ENCODE assay signal across 11 mouse cellular contexts in the genomic region with DNA sequence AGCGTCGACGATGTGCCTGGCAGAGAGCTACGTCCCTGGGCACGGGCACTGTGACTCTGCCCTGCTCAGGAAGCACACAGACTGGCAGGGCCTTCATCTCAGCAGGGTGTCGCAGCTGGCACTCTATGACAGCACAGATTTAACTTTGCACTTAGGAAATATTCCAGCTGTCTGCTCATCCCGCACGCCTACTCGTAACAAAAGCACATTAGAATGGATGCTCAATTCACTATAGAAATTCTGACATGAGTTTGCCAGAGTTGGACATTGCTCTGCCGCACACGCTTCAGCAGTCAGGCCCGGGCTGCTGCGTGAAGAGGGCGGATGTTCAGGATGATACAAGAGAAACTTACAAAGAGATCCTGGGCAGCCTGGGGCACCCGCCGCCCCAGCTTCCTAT. TPM values are rescaled to one million over a fixed set of nuclear protein-coding genes. Genes with fewer than 3 reads are reported as not detected.
A peak's percentile ranks its signal among the peaks of the same experiment; 100 is the strongest.
DNase-seq lines count a peak whose midpoint lies in the region; ATAC-seq lines count a peak whose summit lies in the region.
"Had no signal": no experiment of that assay in that cellular context is flagged by ENCODE, and none has a peak within 500 bp of the region (broad histone marks: within the 10 kb centered on the region; RNA-seq: fewer than 3 reads in every experiment).

No protein-coding gene starts in this region.

- no peaks in the 10 kb centered on the region for H3K9me3 ChIP-seq in forebrain, embryonic 12.5 days
- no peaks in the 10 kb centered on the region for H3K9me3 ChIP-seq in forebrain, embryonic 10.5 days
- H3K9me3 ChIP-seq: neural tube, embryonic 12.5 days had no signal

- H3K27ac ChIP-seq in forebrain, embryonic 12.5 days = no peak overlapping the region
- no peak overlapping the region for H3K27ac ChIP-seq in forebrain, embryonic 10.5 days
- H3K27ac ChIP-seq: neural tube, embryonic 12.5 days had no signal

- H3K4me2 ChIP-seq in forebrain, embryonic 12.5 days = no peak overlapping the region
- H3K4me2 ChIP-seq: neural tube, embryonic 12.5 days had no signal

- WGBS in forebrain, embryonic 12.5 days = 82% methylated on average over 16 of the region's 16 CpGs
- 89% methylated on average over 16 of the region's 16 CpGs for WGBS in forebrain, embryonic 10.5 days

- H3K36me3 ChIP-seq in forebrain, embryonic 12.5 days (replicated peaks) = no peaks in the 10 kb centered on the region
- H3K36me3 ChIP-seq in forebrain, embryonic 10.5 days (replicated peaks) = no peaks in the 10 kb centered on the region
- H3K36me3 ChIP-seq: neural tube, embryonic 12.5 days had no signal

- no peak overlapping the region for H3K9ac ChIP-seq in forebrain, embryonic 12.5 days
- H3K9ac ChIP-seq: neural tube, embryonic 12.5 days had no signal

- no peak overlapping the region for H3K4me3 ChIP-seq in forebrain, embryonic 12.5 days (replicated peaks)
- no peak overlapping the region for H3K4me3 ChIP-seq in forebrain, embryonic 10.5 days
- H3K4me3 ChIP-seq: neural tube, embryonic 12.5 days had no signal

- ATAC-seq in forebrain, embryonic 12.5 days (ENCODE audit: low FRiP score) = 0 out of 2 replicates have a peak, but pooled peaks have one; percentile 11
- ATAC-seq in CD4-positive, CD25-positive, alpha-beta regulatory T cell, adult 4 months = no peak

- no peaks in the 10 kb centered on the region for H3K27me3 ChIP-seq in forebrain, embryonic 12.5 days
- H3K27me3 ChIP-seq in forebrain, embryonic 10.5 days (ENCODE audit: poor library complexity, severe bottlenecking) = no peaks in the 10 kb centered on the region
- H3K27me3 ChIP-seq: neural tube, embryonic 12.5 days had no signal

- H3K4me1 ChIP-seq in forebrain, embryonic 12.5 days = no peaks in the 10 kb centered on the region
- H3K4me1 ChIP-seq in forebrain, embryonic 10.5 days = peaks cover 5% of the 10 kb centered on the region
- H3K4me1 ChIP-seq: neural tube, embryonic 12.5 days had no signal

- no peak for DNase-seq in forebrain, embryonic 10.5 days (ENCODE audit: extremely low spot score, low spot score)
- peak; percentile 79 for DNase-seq in right cerebral cortex, adult 18-20 months
- DNase-seq in right cerebral cortex, postnatal 4 days = no peak
- DNase-seq in left cerebral cortex, adult 9 months (ENCODE audit: low spot score in 2 of 2) = peak; percentile 61 to 67
- DNase-seq in testis, postnatal 14 days (ENCODE audit: low spot score) = no peak
- DNase-seq in lung, postnatal 36 days = no peak
- DNase-seq: lung, postnatal 10 days; thymus, postnatal 36 days had no signal

RNA-seq across cellular contexts. Expression of a gene that starts 37.6 kb away (rescaled TPM):
- 0.19 and 0.38 TPM in 2 replicates for polyA plus RNA-seq in forebrain, embryonic 12.5 days (2016; fragmentation: Nextera tagmentation; extraction: Ambion mirVana)
- polyA plus RNA-seq in forebrain, embryonic 10.5 days (2016; fragmentation: Nextera tagmentation; extraction: Ambion mirVana) = 0.27 and 0.28 TPM in 2 replicates
- polyA plus RNA-seq in CD4-positive, CD25-positive, alpha-beta regulatory T cell, adult 4 months (2017; shearing (Covaris generic)) = under 1 TPM in 1 of 2 experiments, not detected in 1; 0.15 TPM

Comparison
In these comparisons a context has a peak if more than half of its experiments do, and no peak if none do; other contexts are left out.
1. DNase-seq: peak in right cerebral cortex, adult 18-20 months (single experiment) and left cerebral cortex, adult 9 months (2 of 2); none in forebrain, embryonic 10.5 days (single experiment), right cerebral cortex, postnatal 4 days (single experiment), testis, postnatal 14 days (single experiment) and lung, postnatal 36 days (single experiment).